Mouse (Mus musculus) limb, embryonic 10.5 days (tissue): ENCODE results near the gene Tnrc18. TPM values are rescaled to one million over a fixed set of nuclear protein-coding genes. Genes with fewer than 3 reads are reported as not detected.

Experiments used
- DNase-seq: peaks from one replicate; pipeline ENCODE4 v3.0.0-alpha.2; 2017; ENCODE audit warnings: low spot score
- H3K27ac ChIP-seq: fragments of 300-500 bp; sonication (generic); 2 replicates; pipeline ENCODE4 v1.5.1; 2016; ENCODE audit warnings: mild to moderate bottlenecking
- H3K27me3 ChIP-seq: fragments of 300-500 bp; sonication (generic); 2 replicates; pipeline ENCODE4 v1.6.1; 2016; ENCODE audit warnings: low read depth, mild to moderate bottlenecking; ENCODE audit not compliant: poor library complexity, severe bottlenecking
- H3K36me3 ChIP-seq: fragments of 300-500 bp; sonication (generic); 2 replicates; pipeline ENCODE4 v1.6.1; 2016; ENCODE audit warnings: mild to moderate bottlenecking, moderate library complexity
- H3K4me1 ChIP-seq: fragments of 300-500 bp; sonication (generic); 2 replicates; pipeline ENCODE4 v1.6.1; 2016
- H3K4me3 ChIP-seq: fragments of 300-500 bp; sonication (generic); 2 replicates; pipeline ENCODE4 v1.5.1; 2016; ENCODE audit warnings: mild to moderate bottlenecking, moderate library complexity
- H3K9me3 ChIP-seq: fragments of 300-500 bp; sonication (generic); replicated peaks from 2 replicates; pipeline ENCODE4 v1.6.1; 2016; ENCODE audit warnings: mild to moderate bottlenecking
- WGBS: fragments of 180-500 bp; shearing (Covaris S2); methylation state at CpG from one replicate; pipeline ENCODE4 v1.1.7; 2016; 5-methylcytosine and 5-hydroxymethylcytosine counted together
- polyA plus RNA-seq: library from polyadenylated mRNA; unstranded; fragments of >200 nt; fragmentation: Nextera tagmentation; extraction: Ambion mirVana; gene quantifications from 2 replicates; pipeline ENCODE4 v1.2.1, GENCODE M21; 2016

Gene Tnrc18
- polyA plus RNA-seq, 1 experiment from 2014 or later, result 39.0 TPM

- peaks cover 26% of the 10 kb centered on the region for H3K36me3 ChIP-seq
- WGBS, result 85% methylated on average over 6 of the region's 6 CpGs
Measured at GRCm38 (mm10) chr5:142716056-142716455, 101.4 kb downstream of the Tnrc18 start.

GRCm38 (mm10) chr5:142715059-142715458 is 102.4 kb downstream of the Tnrc18 start:
- no peaks in the 10 kb centered on the region for H3K9me3 ChIP-seq
- H3K27ac ChIP-seq, result no peak overlapping the region
- 86% methylated on average over 9 of the region's 9 CpGs for WGBS
- H3K27me3 ChIP-seq, result no peaks in the 10 kb centered on the region
- DNase-seq, result no peak
- H3K36me3 ChIP-seq, result peaks cover 29% of the 10 kb centered on the region
- H3K4me3 ChIP-seq, result no peak overlapping the region
- H3K4me1 ChIP-seq, result peaks cover 8% of the 10 kb centered on the region

More at GRCm38 (mm10) chr5:142716056-142716455, 101.4 kb downstream of the Tnrc18 start:
- Histone ChIP-seq H3K27me3 (no peaks in the 10 kb centered on the region), H3K4me1 (peaks cover 8% of the 10 kb centered on the region), H3K9me3 (no peaks in the 10 kb centered on the region), H3K27ac (no peak overlapping the region), H3K4me3 (no peak overlapping the region)
- DNase-seq, result no peak

GRCm38 (mm10) chr5:142713966-142714365 is 103.5 kb downstream of the Tnrc18 start:
- Histone ChIP-seq H3K9me3 (no peaks in the 10 kb centered on the region), H3K36me3 (peaks cover 26% of the 10 kb centered on the region), H3K4me3 (no peak overlapping the region), H3K27me3 (no peaks in the 10 kb centered on the region), H3K4me1 (peaks cover 8% of the 10 kb centered on the region), H3K27ac (no peak overlapping the region)
- DNase-seq, result no peak
- 91% methylated on average over 10 of the region's 10 CpGs for WGBS

GRCm38 (mm10) chr5:142712373-142712772 is 105.1 kb downstream of the Tnrc18 start:
- H3K9me3 ChIP-seq, result no peaks in the 10 kb centered on the region
- peaks cover 33% of the 10 kb centered on the region for H3K36me3 ChIP-seq
- no peak for DNase-seq
- H3K4me3 ChIP-seq, result no peak overlapping the region
- no peaks in the 10 kb centered on the region for H3K27me3 ChIP-seq
- no peak overlapping the region for H3K27ac ChIP-seq
- WGBS, result 88% methylated on average over 5 of the region's 5 CpGs
- no peaks in the 10 kb centered on the region; the same call in 1 of the 2 replicates for H3K4me1 ChIP-seq

GRCm38 (mm10) chr5:142709436-142709835 is 108.0 kb downstream of the Tnrc18 start:
- 90% methylated on average over 7 of the region's 7 CpGs for WGBS

GRCm38 (mm10) chr5:142707709-142708108 is 109.8 kb downstream of the Tnrc18 start:
- H3K27me3 ChIP-seq, result peaks cover 17% of the 10 kb centered on the region
- 88% methylated on average over 5 of the region's 5 CpGs for WGBS
- no peak overlapping the region for H3K27ac ChIP-seq
- H3K4me3 ChIP-seq, result no peak overlapping the region
- peaks cover 23% of the 10 kb centered on the region for H3K36me3 ChIP-seq
- DNase-seq, result no peak
- H3K9me3 ChIP-seq, result no peaks in the 10 kb centered on the region
- peaks cover 6% of the 10 kb centered on the region for H3K4me1 ChIP-seq

More at GRCm38 (mm10) chr5:142709436-142709835, 108.0 kb downstream of the Tnrc18 start:
- H3K4me3 ChIP-seq, result no peak overlapping the region
- H3K27me3 ChIP-seq, result no peaks in the 10 kb centered on the region
- no peaks in the 10 kb centered on the region for H3K4me1 ChIP-seq
- H3K9me3 ChIP-seq, result no peaks in the 10 kb centered on the region
- no peak for DNase-seq
- H3K27ac ChIP-seq, result no peak overlapping the region
- peaks cover 30% of the 10 kb centered on the region for H3K36me3 ChIP-seq

- H3K4me3 ChIP-seq, result no peak overlapping the region
- H3K4me1 ChIP-seq, result peaks cover 24% of the 10 kb centered on the region
- H3K27me3 ChIP-seq, result peaks cover 43% of the 10 kb centered on the region
- no peak for DNase-seq
- peaks cover 5% of the 10 kb centered on the region for H3K36me3 ChIP-seq
- H3K9me3 ChIP-seq, result no peaks in the 10 kb centered on the region
- WGBS, result 89% methylated on average over 10 of the region's 10 CpGs
- no peak overlapping the region for H3K27ac ChIP-seq
Measured at GRCm38 (mm10) chr5:142703569-142703968, 113.9 kb downstream of the Tnrc18 start.

GRCm38 (mm10) chr5:142702511-142703138 is 114.8 kb downstream of the Tnrc18 start:
- Histone ChIP-seq H3K4me1 (peaks cover 24% of the 10 kb centered on the region), H3K36me3 (no peaks in the 10 kb centered on the region; the same call in 1 of the 2 replicates), H3K4me3 (peak overlapping the region; percentile 79), H3K27me3 (peaks cover 43% of the 10 kb centered on the region), H3K27ac (peak overlapping the region; percentile 85), H3K9me3 (no peaks in the 10 kb centered on the region)
- DNase-seq, result no peak
- 27% methylated on average over 18 of the region's 18 CpGs for WGBS

- peak overlapping the region; percentile 85 for H3K27ac ChIP-seq
- no peaks in the 10 kb centered on the region; the same call in 1 of the 2 replicates for H3K36me3 ChIP-seq
- H3K4me3 ChIP-seq, result peak overlapping the region; percentile 79
- no peaks in the 10 kb centered on the region for H3K9me3 ChIP-seq
- peak; percentile 91 for DNase-seq
- WGBS, result under 1% methylated on average over 72 of the region's 72 CpGs
- peaks cover 43% of the 10 kb centered on the region for H3K27me3 ChIP-seq
- H3K4me1 ChIP-seq, result peaks cover 24% of the 10 kb centered on the region
Measured at GRCm38 (mm10) chr5:142701651-142702510, 115.6 kb downstream of the Tnrc18 start.

GRCm38 (mm10) chr5:142700842-142701589 is 116.4 kb downstream of the Tnrc18 start:
- H3K9me3 ChIP-seq, result no peaks in the 10 kb centered on the region
- H3K36me3 ChIP-seq, result no peaks in the 10 kb centered on the region; the same call in 1 of the 2 replicates
- WGBS, result 10% methylated on average over 15 of the region's 15 CpGs
- peaks cover 27% of the 10 kb centered on the region for H3K4me1 ChIP-seq
- H3K27me3 ChIP-seq, result peaks cover 47% of the 10 kb centered on the region
- no peak overlapping the region for H3K27ac ChIP-seq
- peak overlapping the region; percentile 79 for H3K4me3 ChIP-seq
- DNase-seq, result peak; percentile 44

- Histone ChIP-seq H3K4me1 (peaks cover 25% of the 10 kb centered on the region), H3K27ac (no peak overlapping the region), H3K9me3 (no peaks in the 10 kb centered on the region), H3K36me3 (no peaks in the 10 kb centered on the region), H3K27me3 (peaks cover 35% of the 10 kb centered on the region), H3K4me3 (no peak overlapping the region)
- DNase-seq, result no peak
- 71% methylated on average over 2 of the region's 2 CpGs for WGBS
Measured at GRCm38 (mm10) chr5:142697742-142698141, 119.7 kb downstream of the Tnrc18 start.

GRCm38 (mm10) chr5:142696865-142697264 is 120.6 kb downstream of the Tnrc18 start:
- Histone ChIP-seq H3K9me3 (no peaks in the 10 kb centered on the region), H3K4me1 (peaks cover 16% of the 10 kb centered on the region), H3K27me3 (peaks cover 30% of the 10 kb centered on the region), H3K4me3 (no peak overlapping the region), H3K36me3 (no peaks in the 10 kb centered on the region), H3K27ac (no peak overlapping the region)
- DNase-seq, result no peak
- 85% methylated on average over 6 of the region's 6 CpGs for WGBS
